Mouse (Mus musculus): ENCODE data around the gene Gm773.
"Not testable (repeated sequence)": the region's sequence is repeated elsewhere in the genome, so short reads cannot be mapped to it uniquely, and the experiment has no call there.

- TF ChIP-seq POLR2A (IDR thresholded peaks at IDR 0.05; ENCODE audit: insufficient read depth, low read depth, low read length); CTCF (IDR thresholded peaks at IDR 0.05): not testable (repeated sequence)
Measured at GRCm38 (mm10) chrX:56186449-56186848, 26.2 kb downstream of the Gm773 start.

All from heart, adult 2 months (tissue).